In genomic region chrX:93557171-93557570, GRCm38 (mm10) we compare ENCODE assay signal across 13 mouse cellular contexts.
DNase-seq lines count a peak whose midpoint lies in the region; TF ChIP-seq lines count a peak whose summit lies in the region.
"Had no signal": no experiment of that assay in that cellular context is flagged by ENCODE, and none has a peak within 500 bp of the region (broad histone marks: within the 10 kb centered on the region; RNA-seq: fewer than 3 reads in every experiment).

No protein-coding gene starts in this region.

- no peak for TF ChIP-seq EP300 in heart, adult 2 months (IDR thresholded peaks at IDR 0.05; ENCODE audit: insufficient read depth, low read depth, low read length)

- no peaks in the 10 kb centered on the region for H3K36me3 ChIP-seq in heart, adult 2 months (ENCODE audit: control insufficient read depth, insufficient read depth, low read length)
- H3K36me3 ChIP-seq: limb, embryonic 12.5 days; neural tube, embryonic 12.5 days had no signal

- no peak for TF ChIP-seq POLR2A in heart, adult 2 months (IDR thresholded peaks at IDR 0.05; ENCODE audit: insufficient read depth, low read depth, low read length)
- TF ChIP-seq POLR2A in lung, adult 2 months (IDR thresholded peaks at IDR 0.05; ENCODE audit: borderline replicate concordance, extremely low read depth, low read depth, low read length), result no peak

- no peak for DNase-seq in heart, adult 2 months
- no peak for DNase-seq in heart, adult 8-10 months (ENCODE audit: low spot score)
- no peak for DNase-seq in lung, adult 2 months
- DNase-seq in lung, postnatal 25 days (ENCODE audit: low spot score), result no peak
- DNase-seq in MN1 (ENCODE audit: low spot score), result peak; percentile 14
- DNase-seq in retina, postnatal 1 day, result peak; percentile 10
- DNase-seq in thymus, postnatal 25 days, result no peak
- DNase-seq in left cerebral cortex, adult 18-20 months (ENCODE audit: low spot score in 2 of 2), result no peak
- DNase-seq: adrenal gland, postnatal 10 days; cerebellum, adult 11-12 months; kidney, postnatal 10 days had no signal

- no peak overlapping the region for H3K4me3 ChIP-seq in heart, adult 2 months
- no peak overlapping the region for H3K4me3 ChIP-seq in lung, adult 2 months (replicated peaks; ENCODE audit: extremely low read depth, low read depth, low read length)
- H3K4me3 ChIP-seq: limb, embryonic 12.5 days; neural tube, embryonic 12.5 days had no signal

- no peaks in the 10 kb centered on the region for H3K79me2 ChIP-seq in heart, adult 2 months (replicated peaks; ENCODE audit: control insufficient read depth, insufficient read depth, low read length)

- WGBS in heart, adult 2 months, result 48% methylated on average over 1 of the region's 1 CpGs
- WGBS in lung, adult 2 months, result 20% methylated on average over 1 of the region's 1 CpGs

- H3K27ac ChIP-seq in heart, adult 2 months, result no peak overlapping the region
- H3K27ac ChIP-seq: limb, embryonic 12.5 days; neural tube, embryonic 12.5 days had no signal

- no peaks in the 10 kb centered on the region for H3K4me1 ChIP-seq in heart, adult 2 months (ENCODE audit: control insufficient read depth, insufficient read depth, low read length)
- no peaks in the 10 kb centered on the region for H3K4me1 ChIP-seq in lung, adult 2 months (ENCODE audit: control insufficient read depth, insufficient read depth, low read length)
- H3K4me1 ChIP-seq: limb, embryonic 12.5 days; neural tube, embryonic 12.5 days had no signal

- H3K9ac ChIP-seq in heart, adult 2 months (ENCODE audit: low read depth, low read length), result no peak overlapping the region
- H3K9ac ChIP-seq: limb, embryonic 12.5 days; neural tube, embryonic 12.5 days had no signal

- no peaks in the 10 kb centered on the region for H3K27me3 ChIP-seq in heart, adult 2 months (ENCODE audit: control insufficient read depth, insufficient read depth, low read length)
- H3K27me3 ChIP-seq: limb, embryonic 12.5 days; neural tube, embryonic 12.5 days had no signal

- peak; percentile 70 for TF ChIP-seq CTCF in heart, adult 2 months (IDR thresholded peaks at IDR 0.05)
- TF ChIP-seq CTCF in lung, adult 2 months (IDR thresholded peaks at IDR 0.05; ENCODE audit: insufficient read depth, low read length), result peak; percentile 16; the same call in 1 of the 2 replicates

- intact Hi-C loops in heart, adult 2 months (cut with DNase I), result loop anchor here (1.0 kb wide), 1 partner anchor 488 kb away; no protein-coding TSS in a partner anchor

Comparison
In these comparisons a context has a peak if more than half of its experiments do, and no peak if none do; other contexts are left out.
1. DNase-seq: peak in MN1 (single experiment) and retina, postnatal 1 day (single experiment); none in heart, adult 2 months (0 of 2), heart, adult 8-10 months (single experiment), lung, adult 2 months (single experiment), lung, postnatal 25 days (single experiment), thymus, postnatal 25 days (single experiment) and left cerebral cortex, adult 18-20 months (0 of 2).